Mouse (Mus musculus): ENCODE data around the gene Icmt.

The Icmt gene

DNA sequence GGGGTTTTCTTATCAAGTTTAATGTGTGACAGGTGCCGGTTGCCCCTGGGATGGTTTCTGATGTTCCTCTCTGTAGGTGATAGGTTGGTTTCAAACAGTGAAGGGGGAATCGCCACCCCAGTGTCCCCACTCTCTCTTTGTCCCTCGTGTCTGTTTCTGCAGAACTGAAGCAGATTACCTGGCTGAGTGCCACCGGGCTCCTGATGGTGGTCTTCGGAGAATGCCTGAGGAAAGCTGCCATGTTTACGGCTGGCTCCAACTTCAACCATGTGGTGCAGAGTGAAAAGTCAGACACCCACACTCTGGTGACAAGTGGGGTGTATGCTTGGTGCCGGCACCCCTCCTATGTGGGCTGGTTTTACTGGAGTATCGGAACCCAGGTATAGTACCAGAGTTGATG is 3.3 kb downstream of the Icmt start:
- no peak for DNase-seq (ENCODE audit: low read depth, low spot score)

DNA sequence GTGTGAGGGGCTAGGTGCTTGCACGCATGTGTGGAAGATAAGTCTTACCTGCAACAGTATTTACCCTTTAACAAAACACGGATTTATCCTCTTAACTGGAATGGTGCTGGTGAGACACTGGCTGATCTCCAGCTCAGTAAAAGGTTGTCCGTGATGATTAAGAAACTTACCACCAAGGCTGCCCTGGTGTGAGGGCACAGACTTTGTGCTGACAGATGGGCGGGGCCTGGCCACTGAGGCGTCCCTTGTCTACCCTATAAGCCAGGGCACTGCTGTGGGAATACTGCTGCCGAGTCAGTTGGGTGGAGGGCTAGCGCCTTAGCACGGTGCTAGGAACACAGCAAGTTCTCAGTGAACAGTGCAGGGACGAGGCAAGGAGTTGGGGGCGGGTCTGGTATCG is 5.0 kb downstream of the Icmt start:
- no peak for DNase-seq (ENCODE audit: low read depth, low spot score)

DNA sequence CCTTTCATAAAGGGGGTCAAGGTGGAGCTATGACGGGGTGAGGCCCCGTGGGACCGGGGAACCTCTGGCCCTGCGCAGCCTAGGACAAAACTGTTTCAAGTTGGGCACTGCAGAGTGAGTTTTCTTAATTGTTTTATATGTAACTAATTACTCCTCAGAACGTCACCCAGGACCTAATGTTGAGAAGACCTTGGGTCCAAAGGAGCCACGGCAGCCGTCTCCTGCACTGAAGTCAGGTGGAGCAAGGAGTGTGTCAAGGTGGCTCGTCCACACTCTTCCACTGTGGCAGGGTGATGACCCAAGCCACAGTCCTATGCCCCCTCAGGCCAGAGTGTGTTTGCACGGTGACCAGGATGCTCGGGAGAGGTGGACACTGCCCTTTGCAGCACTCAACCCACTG is 6.1 kb downstream of the Icmt start:
- DNase-seq (ENCODE audit: low read depth, low spot score) = no peak

DNA sequence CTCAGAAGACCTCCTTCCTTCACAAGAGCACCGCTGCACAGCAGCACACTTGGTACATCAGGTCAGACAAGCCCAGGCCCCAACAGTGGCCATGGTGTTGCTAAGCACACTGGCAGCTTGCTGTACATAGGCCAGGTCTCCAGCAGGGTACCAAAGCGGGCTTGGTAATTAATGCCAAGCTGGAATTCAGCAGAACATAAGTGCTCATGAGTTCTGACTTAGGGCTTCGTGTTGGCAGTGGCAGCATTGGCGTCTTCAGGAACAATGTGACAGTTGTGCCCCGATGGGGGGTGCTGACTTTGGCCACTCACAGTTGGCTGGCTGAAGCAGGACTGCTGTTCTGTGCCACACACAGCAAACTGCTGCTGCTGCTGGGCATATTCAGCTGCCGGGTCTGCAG is 7.7 kb downstream of the Icmt start:
- peak; percentile 58 for DNase-seq (ENCODE audit: low read depth, low spot score)

GRCm38 (mm10) chr4:152305991-152306390 is 9.0 kb downstream of the Icmt start:
- no peak for DNase-seq (ENCODE audit: low read depth, low spot score)

GRCm38 (mm10) chr4:152307542-152307941 is 10.5 kb downstream of the Icmt start:
- DNase-seq (ENCODE audit: low read depth, low spot score) = no peak

GRCm38 (mm10) chr4:152312186-152312585 is 15.2 kb downstream of the Icmt start:
- DNase-seq (ENCODE audit: low read depth, low spot score) = no peak

DNA sequence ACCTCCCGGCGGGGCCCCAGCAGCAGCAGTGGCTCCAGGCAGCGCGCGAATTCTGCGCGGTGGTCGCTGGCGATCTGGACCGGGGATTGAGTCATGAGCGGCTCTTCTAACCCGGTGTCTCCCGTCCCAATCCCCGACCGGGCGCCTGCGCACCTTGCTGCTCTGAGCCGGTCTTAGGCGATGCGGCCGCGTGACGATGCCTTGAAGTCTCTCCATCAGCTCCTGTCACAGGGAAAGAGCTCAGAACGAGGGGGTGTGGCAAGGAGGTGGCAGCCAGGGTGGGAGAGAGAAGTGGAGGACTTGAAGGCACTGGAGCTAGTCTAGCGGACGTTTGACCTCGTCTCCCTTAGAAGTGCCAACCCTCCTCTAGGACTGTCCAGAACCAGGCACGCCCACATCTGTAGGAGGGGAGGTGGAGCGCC is 16.2 kb downstream of the Icmt start:
- DNase-seq (ENCODE audit: low read depth, low spot score) = peak; percentile 60

GRCm38 (mm10) chr4:152313934-152314333 is 16.9 kb downstream of the Icmt start:
- peak; percentile 64 for DNase-seq (ENCODE audit: low read depth, low spot score)

DNA sequence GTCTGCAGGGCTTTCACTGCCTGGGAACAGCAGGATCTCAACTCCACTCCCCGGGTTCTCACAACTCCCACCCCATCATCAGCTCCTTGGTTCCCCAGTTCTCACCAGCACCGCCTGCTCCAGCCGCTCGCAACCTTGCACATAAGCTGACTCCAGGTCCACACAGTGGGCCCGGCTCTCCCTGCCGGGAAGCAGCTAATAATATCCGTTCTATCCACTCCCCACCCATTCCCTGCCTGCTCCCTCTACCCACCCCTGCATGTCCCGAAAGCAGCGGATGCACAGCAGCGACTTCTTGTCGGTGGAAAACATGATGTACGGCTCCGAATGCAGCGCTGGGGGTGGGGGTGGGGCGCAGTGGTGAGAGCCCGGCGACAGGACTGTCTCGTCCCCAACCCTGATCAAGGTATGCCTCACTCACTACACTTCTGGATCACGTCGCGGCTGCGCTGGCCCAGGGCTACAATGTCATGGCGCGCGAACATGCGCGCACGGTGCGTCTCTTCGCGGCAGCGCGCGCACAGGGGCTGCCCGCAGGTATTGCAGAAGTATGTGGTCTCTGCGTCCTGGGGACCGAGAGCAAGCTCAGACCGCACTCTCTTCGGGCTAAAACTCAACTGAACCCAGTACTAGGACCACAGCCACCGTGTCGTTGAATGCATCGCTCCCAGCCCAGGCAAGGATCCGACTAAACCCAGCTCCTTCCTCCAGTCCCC is 18.6 kb downstream of the Icmt start:
- peak; percentile 57 for DNase-seq (ENCODE audit: low read depth, low spot score)

- DNase-seq (ENCODE audit: low read depth, low spot score) = no peak
These were observed 20.6 kb downstream of the Icmt start for GRCm38 (mm10) chr4:152317631-152318033.

GRCm38 (mm10) chr4:152318517-152319234 is 21.6 kb downstream of the Icmt start, which contains the start of gene Rnf207:
Gene Rnf207 (minus strand): TSS chr4:152318993.
- peak; percentile 68 for DNase-seq (ENCODE audit: low read depth, low spot score)

DNA sequence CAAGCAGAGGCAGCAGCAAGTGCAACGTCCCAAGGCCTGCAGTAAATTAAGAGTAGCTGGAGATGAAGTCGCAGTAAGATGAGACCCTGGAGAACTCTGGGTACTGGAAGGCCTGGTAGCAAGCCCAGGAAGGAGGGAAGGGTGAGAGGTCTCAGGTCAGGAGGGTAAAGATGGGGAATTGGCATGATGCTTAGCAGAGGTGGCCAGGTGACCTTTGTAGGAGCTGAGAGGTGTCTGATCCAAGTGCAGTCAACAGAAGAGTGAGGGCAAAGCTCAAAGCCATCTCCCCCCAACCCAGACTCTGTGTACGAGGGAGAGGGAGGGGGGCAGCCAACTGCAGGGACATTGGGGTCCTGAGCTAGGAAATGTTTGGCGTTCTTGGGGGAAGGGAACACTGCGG is 24.4 kb downstream of the Icmt start:
- no peak for DNase-seq (ENCODE audit: low read depth, low spot score)

- DNase-seq (ENCODE audit: low read depth, low spot score) = no peak
These were observed 27.9 kb downstream of the Icmt start for GRCm38 (mm10) chr4:152324641-152325562.

DNA sequence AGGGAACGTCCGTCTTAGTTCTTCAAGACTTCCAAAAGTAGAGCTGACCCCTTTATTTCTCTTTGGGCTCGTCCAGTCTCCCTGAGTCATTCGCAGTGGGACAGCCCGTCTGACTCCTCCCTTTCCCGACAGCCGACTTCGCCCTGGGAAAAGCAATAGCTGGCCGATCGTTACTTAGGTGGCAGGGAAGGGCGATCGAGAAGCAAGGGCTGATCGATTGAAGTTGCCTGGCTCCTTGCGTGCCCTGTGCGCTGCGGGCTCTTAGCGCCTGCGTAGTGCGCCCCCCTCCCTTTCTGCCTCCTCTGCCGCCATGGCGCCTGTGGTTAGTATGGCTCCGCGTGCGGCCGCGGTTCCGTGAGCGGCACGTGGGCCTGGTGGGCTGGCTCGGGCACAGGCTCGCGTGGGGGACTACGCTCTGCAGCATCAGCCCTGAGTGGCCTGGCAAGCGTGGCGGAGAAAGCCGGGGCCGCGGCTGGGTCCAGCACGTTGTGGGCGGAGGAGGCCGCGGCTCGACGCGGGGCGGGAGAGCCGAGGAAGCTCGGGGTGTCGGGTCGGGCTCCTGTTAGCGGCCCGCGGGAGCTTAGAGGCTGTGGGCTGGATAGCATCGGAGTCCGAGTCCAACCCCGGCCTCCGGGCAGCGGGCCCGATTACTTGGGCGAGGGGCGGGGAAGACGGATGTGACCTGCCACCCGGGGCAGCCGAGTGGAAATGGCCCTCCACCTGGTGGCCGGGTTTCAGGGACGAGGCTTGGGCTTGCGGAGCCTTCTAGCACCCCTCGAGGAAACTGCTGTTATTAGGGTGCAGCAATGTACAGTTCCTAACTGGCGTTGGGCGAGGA is 28.8 kb downstream of the Icmt start, which contains the start of gene Rpl22:
TSS of gene Rpl22 (plus strand) at position 169 of the 838 bp plus-strand sequence.
- peak; percentile 100 for DNase-seq (ENCODE audit: low read depth, low spot score)

DNA sequence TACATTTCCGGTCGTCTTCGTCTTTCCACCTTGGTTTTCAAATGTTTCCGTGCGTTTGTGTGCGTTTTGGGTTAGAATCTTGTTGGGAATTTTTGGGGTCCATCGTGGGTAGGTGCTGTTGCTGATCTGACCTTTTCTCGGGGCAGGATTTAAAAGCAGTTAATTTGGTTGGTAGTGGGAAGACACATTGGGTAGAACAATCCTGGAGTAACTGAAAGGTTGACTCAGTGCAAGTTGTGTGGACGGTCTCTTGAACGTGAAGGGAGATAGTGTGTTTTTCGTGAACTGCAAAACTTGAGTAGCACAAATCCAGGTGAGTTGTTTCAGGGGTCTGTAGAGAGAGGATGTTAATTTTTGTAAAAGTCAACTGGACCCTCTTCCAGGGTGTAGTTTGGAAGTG is 29.5 kb downstream of the Icmt start:
- no peak for DNase-seq (ENCODE audit: low read depth, low spot score)

GRCm38 (mm10) chr4:152328691-152329090 is 31.7 kb downstream of the Icmt start:
- DNase-seq (ENCODE audit: low read depth, low spot score) = peak; percentile 58

- DNase-seq (ENCODE audit: low read depth, low spot score) = peak; percentile 88
These were observed 35.9 kb downstream of the Icmt start for GRCm38 (mm10) chr4:152332952-152333351.

DNA sequence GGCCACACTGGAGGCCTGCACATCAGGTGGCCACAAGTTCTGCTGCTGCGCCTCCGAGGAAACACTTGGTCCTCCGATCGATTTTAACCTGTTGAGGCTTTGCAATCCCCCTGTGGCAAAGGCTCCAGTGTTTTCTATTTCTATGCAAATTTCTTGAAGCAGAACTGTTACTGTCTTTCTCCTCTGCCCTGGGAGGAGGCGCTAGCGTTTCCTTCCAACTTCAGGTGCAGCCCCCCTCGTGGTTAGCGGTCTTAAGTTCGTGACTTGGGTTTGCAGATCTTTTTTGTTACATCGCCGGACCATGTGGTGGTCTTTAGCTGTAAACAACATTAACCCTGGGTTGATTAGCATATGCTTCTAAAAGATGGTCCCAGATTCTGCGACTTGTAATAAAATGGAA is 36.6 kb downstream of the Icmt start:
- DNase-seq (ENCODE audit: low read depth, low spot score) = no peak

DNA sequence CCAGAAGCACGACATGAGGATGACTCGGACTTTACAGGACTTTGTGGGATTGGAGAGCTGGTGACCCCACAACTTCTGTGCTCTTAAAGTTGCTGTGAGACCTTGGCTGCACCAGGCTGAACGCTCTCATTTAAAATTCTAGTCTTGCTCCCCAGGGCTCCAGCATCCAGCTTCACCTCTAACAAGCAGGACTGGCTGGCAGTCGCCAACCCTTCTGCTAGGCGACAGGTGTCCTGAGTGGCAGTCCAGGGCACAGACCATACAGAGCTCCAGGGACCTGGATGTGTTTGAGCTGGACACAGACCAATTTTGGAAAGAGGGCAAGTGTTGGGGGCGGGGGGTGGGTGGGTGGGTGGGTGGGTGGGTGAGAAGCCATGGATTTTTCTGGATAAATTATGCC is 40.7 kb downstream of the Icmt start:
- no peak for DNase-seq (ENCODE audit: low read depth, low spot score)
